Mouse (Mus musculus) embryonic facial prominence, embryonic 13.5 days (tissue): ENCODE results near the gene Limk2. TPM values are rescaled to one million over a fixed set of nuclear protein-coding genes. Genes with fewer than 3 reads are reported as not detected.

Experiments used
- ATAC-seq: fragments of 200-750 bp; cut with Nextera tagmentation; 2 replicates; pipeline ENCODE4 v1.8.0; 2017; ENCODE audit warnings: low read depth; ENCODE audit not compliant: insufficient number of reproducible peaks, insufficient read depth, low FRiP score, low TSS enrichment
- H3K27ac ChIP-seq: fragments of 300-500 bp; sonication (generic); 2 replicates; pipeline ENCODE4 v1.5.1; 2015; ENCODE audit warnings: moderate library complexity, mild to moderate bottlenecking, inconsistent platforms
- H3K27me3 ChIP-seq: fragments of 300-500 bp; sonication (generic); 2 replicates; pipeline ENCODE4 v1.6.1; 2015; ENCODE audit warnings: mild to moderate bottlenecking, inconsistent platforms
- H3K36me3 ChIP-seq: fragments of 300-500 bp; sonication (generic); 2 replicates; pipeline ENCODE4 v1.6.1; 2015; ENCODE audit warnings: mild to moderate bottlenecking, inconsistent platforms
- H3K4me1 ChIP-seq: fragments of 300-500 bp; sonication (generic); 2 replicates; pipeline ENCODE4 v1.6.1; 2015; ENCODE audit warnings: inconsistent platforms
- H3K4me2 ChIP-seq: fragments of 300-500 bp; sonication (generic); 2 replicates; pipeline ENCODE4 v1.6.1; 2015; ENCODE audit warnings: moderate library complexity, mild to moderate bottlenecking, inconsistent platforms
- H3K4me3 ChIP-seq: fragments of 300-500 bp; sonication (generic); 2 replicates; pipeline ENCODE4 v1.5.1; 2015; ENCODE audit warnings: mild to moderate bottlenecking, inconsistent platforms
- H3K9ac ChIP-seq: fragments of 300-500 bp; sonication (generic); 2 replicates; pipeline ENCODE4 v1.6.1; 2015; ENCODE audit warnings: mild to moderate bottlenecking, inconsistent platforms
- H3K9me3 ChIP-seq: fragments of 300-500 bp; sonication (generic); 2 replicates; pipeline ENCODE4 v1.6.1; 2016; ENCODE audit warnings: inconsistent platforms
- WGBS: fragments of 180-500 bp; shearing (Covaris S2); methylation state at CpG from one replicate; pipeline ENCODE4 v1.1.7; 2015; ENCODE audit warnings: mixed read lengths; 5-methylcytosine and 5-hydroxymethylcytosine counted together
- polyA plus RNA-seq: library from polyadenylated mRNA; unstranded; fragments of >200 nt; fragmentation: Nextera tagmentation; extraction: Ambion mirVana; gene quantifications from 2 replicates; pipeline ENCODE4 v1.2.1, GENCODE M21; 2015

Gene Limk2
- polyA plus RNA-seq, 1 experiment from 2014 or later = 80.5 TPM

DNA sequence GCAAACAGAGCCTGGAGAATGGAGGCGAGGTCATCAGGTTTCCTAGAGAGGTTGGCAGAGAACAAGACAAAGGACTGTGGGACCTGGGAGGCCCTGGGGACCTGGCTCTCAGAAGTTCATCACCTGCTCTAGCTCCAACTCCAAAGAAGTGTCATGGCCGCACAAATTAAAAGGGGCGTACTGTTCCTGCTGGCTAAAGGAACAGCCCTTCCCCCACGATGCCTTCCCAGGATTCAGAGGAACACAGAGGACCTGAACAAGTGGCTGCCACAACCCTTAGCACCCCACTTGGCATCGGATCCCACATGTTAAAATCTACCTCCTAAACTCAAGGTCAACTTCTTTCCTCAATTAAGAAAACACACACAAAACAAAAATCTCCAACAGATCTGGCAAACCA, 39.5 kb downstream of the Limk2 start:
- Histone ChIP-seq H3K27ac (peak overlapping the region; percentile 75; the same call in 1 of the 2 replicates), H3K27me3 (no peaks in the 10 kb centered on the region), H3K4me3 (0 out of 2 replicates have a peak overlapping the region, but pooled peaks have one; percentile 60), H3K9me3 (no peaks in the 10 kb centered on the region), H3K4me2 (peak overlapping the region; percentile 94), H3K36me3 (no peaks in the 10 kb centered on the region), H3K9ac (no peak overlapping the region), H3K4me1 (peaks cover 58% of the 10 kb centered on the region)
- no peak for ATAC-seq
- 76% methylated on average over 5 of the region's 5 CpGs for WGBS

DNA sequence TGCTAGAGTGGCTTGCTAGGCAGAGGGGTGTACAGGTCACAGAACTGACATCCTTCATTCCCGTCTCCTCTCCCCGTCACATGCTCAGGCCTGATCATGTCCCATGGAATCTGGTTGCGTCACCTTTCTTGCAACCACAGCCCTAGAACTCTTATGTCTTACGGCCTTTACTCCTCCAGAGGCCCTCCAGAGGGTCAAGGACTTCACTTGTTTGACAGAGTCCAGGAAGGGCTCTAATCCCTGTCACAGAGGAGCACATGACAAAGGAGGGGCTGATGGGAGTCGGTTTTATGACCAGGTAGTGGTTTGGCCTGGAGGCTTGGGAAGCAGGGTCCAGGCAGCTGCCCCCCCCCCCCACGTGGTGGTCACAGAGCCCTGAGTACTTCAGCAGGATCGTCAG, 40.0 kb downstream of the Limk2 start:
- H3K9me3 ChIP-seq = no peaks in the 10 kb centered on the region
- no peak overlapping the region for H3K27ac ChIP-seq

DNA sequence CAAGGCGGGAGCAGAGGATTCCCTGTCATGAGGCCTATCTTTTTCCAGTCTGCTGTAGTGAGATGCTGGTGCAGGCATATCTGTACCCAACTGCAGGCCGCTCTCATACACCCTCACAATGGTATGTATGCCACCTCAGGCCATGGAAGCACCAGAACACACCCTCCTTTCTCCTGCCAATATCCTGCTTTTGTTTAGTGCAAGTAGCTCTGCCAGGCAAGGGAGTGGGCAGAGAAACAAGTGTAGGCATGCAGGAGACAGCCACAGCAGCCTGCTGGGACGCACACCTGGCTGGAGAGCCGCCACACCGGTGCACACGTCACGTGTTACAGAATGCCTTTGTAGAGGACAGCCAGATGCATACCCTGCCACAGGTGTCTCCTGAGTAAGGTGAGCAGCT, 42.6 kb downstream of the Limk2 start:
- peaks cover 36% of the 10 kb centered on the region for H3K4me1 ChIP-seq

More for the DNA sequence above, 40.0 kb downstream of the Limk2 start:
- H3K36me3 ChIP-seq = no peaks in the 10 kb centered on the region
- no peak for ATAC-seq
- H3K4me1 ChIP-seq = peaks cover 53% of the 10 kb centered on the region
- 60% methylated on average over 7 of the region's 7 CpGs for WGBS
- H3K4me3 ChIP-seq = 0 out of 2 replicates have a peak overlapping the region, but pooled peaks have one; percentile 60
- H3K27me3 ChIP-seq = no peaks in the 10 kb centered on the region
- peak overlapping the region; percentile 94 for H3K4me2 ChIP-seq
- no peak overlapping the region for H3K9ac ChIP-seq

DNA sequence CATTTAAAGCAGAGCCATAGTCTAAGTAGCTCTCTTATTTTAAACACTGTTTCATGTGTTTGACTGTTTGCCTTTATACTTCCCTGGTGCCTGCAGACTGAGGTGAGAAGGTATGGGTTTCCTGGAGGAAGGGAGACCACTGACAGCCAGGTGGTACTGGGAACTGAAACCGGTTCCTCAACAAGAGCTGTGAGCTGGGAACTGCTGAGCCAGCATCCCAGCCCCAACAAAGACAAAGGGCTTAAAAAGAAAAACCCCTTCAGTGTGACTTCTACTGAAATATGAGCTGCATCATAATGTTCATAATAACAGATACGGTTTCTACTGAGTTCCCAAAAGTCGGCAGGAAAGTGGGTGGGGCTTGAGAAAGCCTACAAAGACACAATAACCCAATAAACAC, 46.1 kb downstream of the Limk2 start:
- Histone ChIP-seq H3K27ac (no peak overlapping the region), H3K4me3 (no peak overlapping the region), H3K27me3 (no peaks in the 10 kb centered on the region), H3K36me3 (peaks cover 27% of the 10 kb centered on the region), H3K4me1 (peaks cover 14% of the 10 kb centered on the region; the same call in 1 of the 2 replicates), H3K9ac (no peak overlapping the region), H3K9me3 (peaks cover 5% of the 10 kb centered on the region; the same call in 1 of the 2 replicates), H3K4me2 (no peak overlapping the region)
- no peak for ATAC-seq
- WGBS = 54% methylated on average over 3 of the region's 3 CpGs

More for the DNA sequence above, 42.6 kb downstream of the Limk2 start:
- 71% methylated on average over 7 of the region's 7 CpGs for WGBS
- H3K27ac ChIP-seq = peak overlapping the region; percentile 64; the same call in 1 of the 2 replicates
- no peaks in the 10 kb centered on the region for H3K27me3 ChIP-seq
- ATAC-seq = no peak
- peak overlapping the region; percentile 27; the same call in 1 of the 2 replicates for H3K9ac ChIP-seq
- 0 out of 2 replicates have a peak overlapping the region, but pooled peaks have one; percentile 5 for H3K4me2 ChIP-seq
- peaks cover 5% of the 10 kb centered on the region; the same call in 1 of the 2 replicates for H3K9me3 ChIP-seq
- no peak overlapping the region for H3K4me3 ChIP-seq
- H3K36me3 ChIP-seq = no peaks in the 10 kb centered on the region; the same call in 1 of the 2 replicates

DNA sequence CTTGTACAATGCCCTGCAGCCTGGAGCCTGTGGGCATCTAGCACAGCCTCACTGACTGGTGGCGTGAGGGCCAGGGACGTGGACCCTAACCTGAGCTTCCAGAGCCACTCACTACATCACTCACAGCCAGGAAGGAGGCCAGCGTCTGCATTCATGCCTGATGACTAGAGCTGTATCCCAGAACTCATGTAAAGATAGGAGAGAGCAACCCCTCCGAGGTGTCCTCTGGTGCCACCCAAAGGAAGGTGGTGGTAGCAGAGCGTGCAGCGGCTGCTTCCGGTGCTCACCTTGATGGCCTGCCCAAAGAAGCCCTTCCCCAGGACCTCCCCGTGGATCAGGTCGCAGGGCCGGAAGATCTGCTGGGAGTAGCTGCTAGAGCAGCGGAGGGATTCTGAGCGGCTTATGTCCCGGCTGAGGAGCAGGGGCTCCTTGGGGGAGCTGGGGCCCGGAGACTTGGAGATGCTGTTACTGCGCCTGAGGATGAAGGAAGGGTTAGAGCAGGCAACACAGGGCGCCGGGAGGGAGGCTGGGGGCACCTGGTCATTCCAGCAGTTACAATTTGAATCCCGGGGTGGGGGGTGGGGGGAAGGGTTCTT, 55.9 kb downstream of the Limk2 start:
- no peak overlapping the region for H3K27ac ChIP-seq
- WGBS = 47% methylated on average over 18 of the region's 18 CpGs
- H3K4me1 ChIP-seq = peaks cover 14% of the 10 kb centered on the region
- H3K4me2 ChIP-seq = no peak overlapping the region
- no peaks in the 10 kb centered on the region for H3K9me3 ChIP-seq
- no peak for ATAC-seq
- H3K9ac ChIP-seq = no peak overlapping the region
- peaks cover 79% of the 10 kb centered on the region for H3K36me3 ChIP-seq
- no peaks in the 10 kb centered on the region for H3K27me3 ChIP-seq
- no peak overlapping the region for H3K4me3 ChIP-seq

DNA sequence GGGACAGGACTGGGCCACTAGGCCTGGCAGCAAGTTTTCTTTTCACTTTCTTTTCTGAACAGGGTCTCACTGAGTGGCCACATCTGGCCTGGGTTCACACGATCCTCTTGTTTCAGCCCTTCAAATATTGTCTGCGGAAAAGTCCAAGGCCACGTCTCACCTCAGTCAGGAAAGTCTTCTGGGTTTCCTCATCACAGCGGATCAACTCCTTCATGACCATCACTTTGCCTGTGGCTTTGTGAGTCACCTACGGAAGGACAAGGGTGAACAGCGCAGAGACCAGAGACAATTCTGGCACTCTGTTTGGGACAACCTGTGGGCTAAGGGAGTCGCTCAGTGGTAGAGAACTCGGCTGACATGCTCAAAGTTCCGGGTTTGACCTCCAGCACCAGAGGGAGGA, 56.9 kb downstream of the Limk2 start:
- H3K36me3 ChIP-seq = peaks cover 77% of the 10 kb centered on the region

DNA sequence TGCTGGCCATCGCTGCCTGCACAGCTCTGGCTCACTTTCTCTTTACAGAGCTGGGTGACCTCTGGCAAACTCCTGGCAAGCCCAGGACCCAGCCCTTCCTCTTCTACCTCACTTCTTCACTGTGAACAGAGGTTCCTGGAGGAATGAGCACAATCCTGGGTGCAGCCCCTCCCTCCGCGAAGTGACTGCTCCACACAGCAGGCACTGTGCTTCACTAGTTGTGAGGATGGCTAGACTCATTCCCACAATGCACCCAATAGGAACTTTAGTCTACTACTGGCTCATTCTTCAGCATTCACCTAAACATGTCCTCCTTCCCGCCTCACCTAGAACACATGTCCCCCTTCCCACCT, 59.7 kb downstream of the Limk2 start:
- H3K27ac ChIP-seq = peak overlapping the region; percentile 55; the same call in 1 of the 2 replicates
- H3K9me3 ChIP-seq = no peaks in the 10 kb centered on the region
- no peak overlapping the region for H3K4me2 ChIP-seq
- no peaks in the 10 kb centered on the region for H3K27me3 ChIP-seq
- WGBS = 85% methylated on average over 4 of the region's 4 CpGs
- no peak for ATAC-seq
- peaks cover 21% of the 10 kb centered on the region for H3K4me1 ChIP-seq
- peaks cover 82% of the 10 kb centered on the region for H3K36me3 ChIP-seq
- H3K9ac ChIP-seq = peak overlapping the region; percentile 44; the same call in 1 of the 2 replicates
- no peak overlapping the region for H3K4me3 ChIP-seq

More for the DNA sequence above, 56.9 kb downstream of the Limk2 start:
- Histone ChIP-seq H3K4me3 (no peak overlapping the region), H3K27me3 (no peaks in the 10 kb centered on the region), H3K4me1 (peaks cover 21% of the 10 kb centered on the region), H3K9ac (no peak overlapping the region), H3K27ac (no peak overlapping the region), H3K9me3 (no peaks in the 10 kb centered on the region), H3K4me2 (no peak overlapping the region)
- 90% methylated on average over 9 of the region's 9 CpGs for WGBS
- no peak for ATAC-seq

DNA sequence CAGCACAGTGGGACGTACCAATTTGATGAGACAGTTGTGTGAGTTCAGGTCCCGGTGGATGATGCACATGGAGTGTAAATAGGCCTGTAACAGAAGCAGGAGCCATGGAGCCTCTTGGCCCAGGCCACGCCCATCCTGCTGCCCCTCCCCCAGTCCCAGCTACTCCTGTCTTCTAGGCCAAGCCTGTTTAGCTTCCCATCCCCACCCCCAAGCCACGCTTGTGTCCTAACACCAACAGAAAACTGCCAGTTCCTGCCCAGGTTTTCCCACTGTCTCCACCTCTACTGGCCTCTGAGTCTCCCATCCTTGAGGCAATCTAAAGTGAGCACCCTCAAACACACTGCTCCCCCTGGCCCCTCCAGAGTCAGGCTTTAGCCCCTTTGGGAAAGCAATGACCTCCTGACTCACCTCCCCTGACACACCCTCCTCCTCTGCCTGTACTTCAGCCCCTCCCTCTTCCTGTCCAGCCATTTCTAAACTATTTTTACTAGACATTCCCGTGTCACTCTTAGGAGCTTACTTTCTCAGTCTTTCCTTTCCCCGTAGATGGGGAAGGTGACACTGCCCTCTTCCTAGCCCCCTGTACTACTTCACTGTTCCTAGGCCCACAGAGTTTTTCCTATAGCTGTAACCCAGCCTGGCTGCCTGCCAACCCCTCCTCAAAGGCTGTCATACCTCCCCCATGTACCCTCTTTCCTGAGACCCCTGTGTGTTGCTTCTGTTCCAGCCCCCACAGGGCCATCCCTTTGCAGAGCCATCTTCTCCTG, 60.2 kb downstream of the Limk2 start:
- Histone ChIP-seq H3K36me3 (peaks cover 82% of the 10 kb centered on the region), H3K9ac (peak overlapping the region; percentile 44; the same call in 1 of the 2 replicates), H3K27me3 (no peaks in the 10 kb centered on the region), H3K4me1 (peaks cover 21% of the 10 kb centered on the region), H3K27ac (peak overlapping the region; percentile 55), H3K9me3 (no peaks in the 10 kb centered on the region), H3K4me3 (no peak overlapping the region), H3K4me2 (no peak overlapping the region)
- 17% methylated on average over 6 of the region's 6 CpGs for WGBS
- no peak for ATAC-seq

DNA sequence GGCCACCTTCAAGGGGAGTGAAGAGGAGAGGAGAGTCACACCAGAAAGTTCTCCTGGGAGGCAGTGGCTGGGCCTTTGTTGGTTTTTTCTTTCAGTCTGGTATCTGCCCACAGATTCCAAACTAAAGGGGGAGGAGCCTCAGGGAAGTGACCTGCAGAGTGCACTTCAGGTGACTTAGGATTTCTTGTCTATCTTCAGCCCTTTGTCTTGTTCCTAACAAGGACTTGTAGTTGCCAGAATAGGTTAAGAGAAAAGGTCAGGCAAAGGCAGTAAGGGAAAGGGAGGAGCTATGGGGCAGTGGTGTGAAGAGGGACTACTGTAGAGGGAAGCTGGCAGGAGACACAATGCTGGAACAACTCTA, 61.2 kb downstream of the Limk2 start:
- 0 out of 2 replicates have a peak overlapping the region, but pooled peaks have one; percentile 27 for H3K9ac ChIP-seq
- no peaks in the 10 kb centered on the region for H3K27me3 ChIP-seq
- no peak for ATAC-seq
- H3K4me1 ChIP-seq = peaks cover 21% of the 10 kb centered on the region
- no peaks in the 10 kb centered on the region for H3K9me3 ChIP-seq
- H3K4me3 ChIP-seq = no peak overlapping the region
- no peak overlapping the region for H3K4me2 ChIP-seq
- peaks cover 80% of the 10 kb centered on the region for H3K36me3 ChIP-seq
- H3K27ac ChIP-seq = no peak overlapping the region

DNA sequence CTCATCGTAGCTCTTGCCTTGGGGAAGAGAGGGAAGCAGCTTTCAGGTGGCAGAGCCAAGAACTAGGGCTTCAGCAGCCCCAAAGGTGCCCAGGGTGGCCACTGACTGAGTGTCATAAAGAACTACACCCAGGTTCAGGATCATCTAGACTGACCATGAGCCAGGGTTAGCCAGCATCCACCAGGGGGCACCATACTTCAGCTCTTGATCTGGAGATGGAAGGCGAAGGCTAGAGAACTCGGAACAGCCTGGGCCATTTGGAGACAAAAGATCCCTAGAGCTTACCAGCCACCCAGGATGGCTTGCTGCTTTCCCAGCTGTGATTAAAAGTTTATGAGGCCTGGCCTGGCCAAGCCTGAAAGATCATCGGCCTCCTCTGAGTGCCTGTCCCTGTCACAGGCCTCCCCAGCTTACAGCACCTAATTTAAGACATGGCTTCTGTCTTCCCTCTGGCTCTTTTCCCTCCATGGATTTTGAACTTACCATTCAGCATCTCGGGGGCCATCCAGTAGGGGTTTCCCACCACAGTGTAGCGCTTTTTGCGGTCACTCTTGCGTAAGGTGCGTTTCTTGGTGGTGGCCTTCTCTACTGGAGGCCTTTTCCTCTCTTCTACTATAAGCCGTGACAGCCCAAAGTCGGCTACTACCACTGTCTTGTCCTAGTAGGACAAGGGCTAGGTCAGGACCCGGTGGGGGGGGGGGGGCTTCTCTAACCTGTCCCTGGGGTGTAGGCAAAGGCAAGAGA, 61.7 kb downstream of the Limk2 start:
- no peaks in the 10 kb centered on the region for H3K9me3 ChIP-seq
- H3K36me3 ChIP-seq = peaks cover 79% of the 10 kb centered on the region
- H3K4me3 ChIP-seq = no peak overlapping the region
- H3K4me2 ChIP-seq = no peak overlapping the region
- ATAC-seq = no peak
- WGBS = 63% methylated on average over 12 of the region's 12 CpGs
- H3K27ac ChIP-seq = no peak overlapping the region
- peaks cover 21% of the 10 kb centered on the region for H3K4me1 ChIP-seq
- no peaks in the 10 kb centered on the region for H3K27me3 ChIP-seq
- H3K9ac ChIP-seq = peak overlapping the region; percentile 27; the same call in 1 of the 2 replicates

DNA sequence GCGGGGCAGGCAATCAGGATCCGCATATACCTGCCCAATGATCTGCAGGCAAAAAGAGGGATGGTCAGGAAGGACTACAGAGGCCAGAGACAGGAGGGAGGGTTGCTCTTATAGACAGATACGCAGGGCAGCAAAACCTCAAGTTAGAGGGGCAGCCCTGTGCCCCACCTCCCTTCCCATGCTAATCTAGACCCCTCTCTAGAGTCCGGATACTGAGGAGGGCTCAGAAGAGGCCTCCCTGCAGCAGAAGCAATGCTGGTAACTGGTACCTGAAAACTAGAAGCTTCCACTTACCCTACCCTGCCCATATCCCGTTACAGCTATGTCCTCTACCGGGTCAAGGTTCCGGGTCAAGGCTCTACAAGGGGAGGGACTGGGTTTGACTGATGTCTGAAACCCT, 62.6 kb downstream of the Limk2 start:
- Histone ChIP-seq H3K27me3 (no peaks in the 10 kb centered on the region), H3K9ac (no peak overlapping the region), H3K4me2 (no peak overlapping the region), H3K36me3 (peaks cover 71% of the 10 kb centered on the region), H3K9me3 (no peaks in the 10 kb centered on the region), H3K27ac (no peak overlapping the region), H3K4me3 (no peak overlapping the region), H3K4me1 (peaks cover 21% of the 10 kb centered on the region)
- ATAC-seq = no peak
- WGBS = 91% methylated on average over 7 of the region's 7 CpGs
